Mouse (Mus musculus): Measurements from ENCODE around the gene Ralgapa2.

Gene Ralgapa2

DNA sequence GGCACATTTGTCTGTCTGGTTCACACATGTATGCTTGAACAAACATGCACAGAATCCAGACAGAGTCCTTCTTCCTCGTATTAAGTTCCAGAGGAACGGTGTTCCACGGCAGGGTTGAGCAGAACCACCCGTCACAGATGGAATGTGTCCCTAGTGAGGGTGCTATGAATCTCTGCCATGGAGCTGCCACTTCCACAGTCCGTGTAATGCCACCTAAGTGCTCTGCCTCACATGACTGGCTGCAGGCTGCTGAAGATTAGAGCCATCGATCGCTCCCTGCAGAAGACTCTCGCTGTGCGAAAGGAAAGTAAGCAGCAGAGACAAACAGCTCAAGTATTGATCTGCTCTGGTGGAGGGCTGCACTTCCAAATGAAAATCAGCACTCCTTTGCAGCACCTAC, 218.6 kb downstream of the Ralgapa2 start:
- DNase-seq = no peak

DNA sequence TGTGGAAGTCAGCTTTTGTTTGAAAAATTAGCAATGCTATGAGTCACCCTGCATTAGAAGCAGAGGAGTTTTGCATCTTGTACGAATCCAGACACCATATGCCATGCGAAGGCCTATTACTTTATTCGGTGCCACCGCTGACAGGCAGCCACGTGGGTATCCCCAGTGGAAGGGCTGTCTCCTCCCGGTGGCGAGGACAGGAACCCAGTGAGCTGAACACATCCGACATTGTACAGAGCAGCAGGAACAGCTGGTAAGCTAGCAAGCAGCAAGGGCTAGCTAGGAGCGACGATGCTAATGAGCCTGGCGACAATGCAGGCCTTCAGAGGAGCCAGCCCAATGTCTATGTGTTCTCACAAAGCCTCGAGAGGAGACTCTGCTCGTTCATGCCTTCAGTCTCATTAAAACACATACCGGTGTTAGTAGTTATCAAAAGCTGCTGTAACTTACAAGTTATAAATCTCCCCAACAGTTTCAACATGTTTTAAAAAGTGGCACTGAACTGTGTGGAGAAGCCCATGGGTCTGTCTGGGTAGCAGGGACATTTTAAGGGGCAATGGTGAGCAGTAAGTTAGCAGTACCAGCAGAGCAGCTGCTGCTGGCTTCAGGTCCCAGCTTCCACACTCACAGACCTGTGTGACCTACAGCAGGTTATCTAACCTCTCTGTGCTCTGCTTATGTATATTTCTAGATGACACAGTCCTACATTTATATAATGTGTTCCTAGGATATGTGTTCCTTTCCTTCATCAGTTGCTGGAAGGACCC, 221.1 kb downstream of the Ralgapa2 start:
- DNase-seq = no peak

- no peak for DNase-seq
Observed at GRCm38 (mm10) chr2:146290366-146290765, 221.8 kb downstream of the Ralgapa2 start.

GRCm38 (mm10) chr2:146289394-146289793, 222.8 kb downstream of the Ralgapa2 start:
- no peak for DNase-seq

- DNase-seq = no peak
Observed at GRCm38 (mm10) chr2:146288326-146288725, 223.8 kb downstream of the Ralgapa2 start.

DNA sequence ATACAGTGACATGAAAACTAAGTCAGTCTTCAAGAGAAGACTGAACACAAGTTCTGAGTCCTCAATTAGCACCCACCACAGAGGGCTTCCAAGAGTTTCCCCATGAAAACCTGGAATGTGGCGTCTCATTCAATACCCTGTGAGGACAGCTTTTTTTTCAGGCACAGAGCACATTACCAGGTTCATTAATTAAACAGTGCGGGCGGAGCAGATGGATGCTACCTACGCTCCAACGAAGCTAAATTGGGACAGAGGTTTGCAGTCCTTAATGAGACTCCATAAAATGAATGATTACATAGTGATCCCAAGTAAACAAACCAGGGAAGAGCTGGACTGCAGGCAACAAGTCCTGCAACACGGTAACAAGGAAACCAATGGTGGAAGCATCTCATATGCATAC, 224.6 kb downstream of the Ralgapa2 start:
- DNase-seq = no peak

GRCm38 (mm10) chr2:146281346-146281745, 230.8 kb downstream of the Ralgapa2 start:
- DNase-seq = no peak

DNA sequence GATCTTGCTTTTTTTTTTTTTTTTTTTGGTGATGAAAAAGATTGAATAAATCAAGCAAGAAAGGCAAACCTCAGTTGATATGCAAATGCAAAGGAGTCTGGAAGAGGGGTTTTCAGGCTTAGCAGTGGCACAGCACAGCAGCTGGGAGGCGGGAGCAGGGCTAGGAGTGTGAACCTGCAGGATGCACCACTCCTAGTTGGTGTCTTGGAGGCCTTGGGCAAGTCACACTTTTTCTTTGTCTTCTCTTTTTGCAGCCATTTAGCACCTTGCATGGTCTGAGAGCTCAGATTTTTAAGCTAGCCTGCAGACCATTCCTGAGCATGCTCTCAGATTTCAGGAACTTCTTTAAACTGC, 231.2 kb downstream of the Ralgapa2 start:
- no peak for DNase-seq

DNA sequence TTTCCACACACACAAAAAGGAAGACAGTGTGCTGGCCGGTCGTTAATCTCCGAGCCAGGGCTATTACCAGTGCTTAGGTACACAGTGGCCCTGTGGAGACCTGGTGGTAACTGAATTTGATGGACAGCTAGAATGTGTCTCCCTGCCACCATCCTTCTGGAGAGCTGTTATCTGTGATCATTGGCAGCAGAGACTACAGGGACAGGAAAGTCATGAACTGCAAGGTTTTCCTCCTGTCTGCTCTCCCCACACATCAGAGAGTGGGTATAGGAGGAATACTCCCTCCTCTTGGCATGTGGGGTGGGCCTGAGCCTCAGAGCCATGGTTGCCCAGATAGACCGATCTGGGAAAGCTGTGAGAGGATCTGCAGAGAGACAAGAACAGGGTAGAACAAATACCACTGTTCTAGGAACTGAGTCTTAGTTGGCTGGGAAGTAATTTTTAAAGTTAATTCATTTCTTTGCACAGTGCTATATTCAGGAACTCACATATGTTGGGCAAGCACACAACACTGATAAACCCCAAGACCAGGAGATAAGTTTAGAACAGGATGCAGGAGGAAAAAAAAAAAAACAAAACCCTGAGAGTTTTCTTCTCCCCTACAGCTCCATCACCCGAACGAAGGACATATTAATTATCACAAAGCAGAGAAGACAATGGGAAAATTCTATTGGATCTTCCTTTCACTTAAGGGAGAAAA, 231.8 kb downstream of the Ralgapa2 start:
- no peak for DNase-seq

DNA sequence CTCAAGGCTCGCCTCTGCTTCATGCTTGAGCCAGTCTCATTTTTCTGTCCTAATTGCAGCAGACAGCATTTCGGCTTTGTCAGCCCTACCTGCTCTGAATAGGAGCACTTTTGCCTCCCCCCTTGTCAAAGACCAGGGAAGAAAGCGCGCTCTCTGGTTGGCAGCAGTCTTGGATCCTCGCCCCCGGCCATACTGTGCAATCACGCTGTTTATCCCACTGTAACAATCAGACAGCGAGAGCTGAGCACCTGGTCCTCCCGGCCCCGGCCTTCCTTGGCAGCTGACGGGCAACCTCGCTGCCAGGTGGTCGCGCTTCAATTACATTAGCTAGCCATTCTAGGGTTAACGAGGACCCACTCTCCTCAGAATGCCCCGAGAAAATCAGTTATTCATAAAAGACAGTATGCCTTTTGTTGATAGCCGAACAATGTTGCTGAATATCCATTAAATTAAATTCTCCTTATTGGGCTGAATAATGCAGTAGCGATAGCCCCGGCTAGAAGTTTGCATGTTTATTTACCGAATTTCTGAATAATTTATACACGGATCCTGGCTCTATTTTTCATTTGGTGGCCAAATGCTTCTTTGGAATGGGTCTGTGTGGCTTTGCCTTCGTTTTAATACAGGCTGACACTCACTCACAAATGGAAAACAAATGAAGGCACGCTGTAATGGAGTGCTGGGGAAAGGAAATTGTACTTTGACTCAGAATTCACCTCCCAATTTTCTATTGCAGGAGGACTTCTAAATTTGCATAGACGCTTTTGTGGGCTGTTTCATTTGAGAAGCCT, 232.5 kb downstream of the Ralgapa2 start:
- DNase-seq = no peak

GRCm38 (mm10) chr2:146278381-146278780, 233.8 kb downstream of the Ralgapa2 start:
- DNase-seq = no peak

DNA sequence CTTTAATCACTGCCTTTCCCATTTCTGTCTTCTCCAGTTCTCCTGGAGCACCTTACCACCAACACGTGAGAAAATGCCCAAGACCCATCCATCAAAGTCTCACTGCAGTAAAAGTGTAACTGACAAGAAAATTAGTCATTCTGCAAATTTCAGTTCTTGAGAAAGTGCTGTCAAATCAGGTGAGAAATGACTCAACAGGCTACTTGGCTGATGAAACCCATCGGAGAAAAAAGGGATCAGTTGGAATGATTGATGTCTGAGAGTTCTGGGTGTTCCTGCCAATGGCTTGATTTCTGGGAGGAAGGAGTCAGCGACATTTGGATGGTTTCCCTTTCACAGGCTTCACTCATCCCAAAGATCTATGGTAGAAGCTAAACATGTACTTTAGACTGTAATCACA, 245.6 kb downstream of the Ralgapa2 start:
- DNase-seq = no peak

- DNase-seq = no peak
Observed at GRCm38 (mm10) chr2:146265045-146265444, 247.1 kb downstream of the Ralgapa2 start.

- DNase-seq = no peak
Observed at GRCm38 (mm10) chr2:146262966-146263365, 249.2 kb downstream of the Ralgapa2 start.

GRCm38 (mm10) chr2:146262215-146262614, 249.9 kb downstream of the Ralgapa2 start:
- DNase-seq = no peak

- no peak for DNase-seq
Observed at GRCm38 (mm10) chr2:146261146-146261545, 251.0 kb downstream of the Ralgapa2 start.

- no peak for DNase-seq
Observed at GRCm38 (mm10) chr2:146259787-146260560, 252.2 kb downstream of the Ralgapa2 start.

GRCm38 (mm10) chr2:146258736-146259469, 253.2 kb downstream of the Ralgapa2 start:
- DNase-seq = no peak

DNA sequence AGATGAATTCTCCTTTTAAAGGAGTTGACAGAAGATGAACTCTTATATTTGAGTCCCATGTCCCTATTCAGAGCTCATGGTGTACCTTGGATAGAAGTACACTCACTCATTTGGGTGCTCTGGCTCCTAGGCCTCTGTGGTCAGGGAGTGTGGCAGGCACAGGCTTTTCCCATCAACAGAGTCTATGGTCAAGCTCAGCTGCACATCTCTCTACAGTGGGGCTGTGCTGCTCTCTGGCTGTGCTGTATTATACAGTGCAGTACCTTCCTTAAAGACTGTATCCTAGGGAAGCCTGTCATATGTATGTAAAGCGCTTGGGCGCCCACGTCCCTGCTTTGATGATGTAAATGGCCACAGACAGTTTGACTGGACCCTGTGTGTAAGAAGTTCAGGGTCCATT, 254.5 kb downstream of the Ralgapa2 start:
- DNase-seq = no peak

- DNase-seq = no peak
Observed at GRCm38 (mm10) chr2:146257037-146257436, 255.1 kb downstream of the Ralgapa2 start.

DNA sequence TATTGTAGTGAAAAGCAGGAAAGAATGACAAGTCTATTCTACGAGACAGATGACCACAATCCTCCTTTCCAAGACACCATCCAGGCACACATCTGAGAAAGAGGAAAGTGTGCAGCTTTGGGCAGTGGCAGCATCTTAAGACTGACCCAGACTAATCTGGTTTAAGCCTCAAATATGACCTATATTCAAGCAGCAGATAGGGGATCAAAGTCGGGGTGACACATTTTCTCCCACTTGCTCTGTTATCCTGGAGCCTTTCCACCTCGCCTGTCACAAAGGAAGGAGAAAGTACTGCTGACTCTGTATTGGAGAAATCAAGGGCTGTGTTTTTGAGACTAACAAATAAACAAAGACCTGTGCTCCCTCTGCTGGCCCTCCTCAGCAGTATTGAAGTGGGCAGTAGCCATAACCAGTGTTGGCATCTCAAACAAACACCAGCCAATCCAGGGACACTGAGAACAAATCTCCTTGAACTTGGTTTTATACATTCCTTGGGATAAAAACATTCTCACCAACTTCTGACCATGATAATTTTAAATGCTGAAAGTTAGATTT, 255.7 kb downstream of the Ralgapa2 start:
- DNase-seq = no peak

GRCm38 (mm10) chr2:146255636-146256035, 256.5 kb downstream of the Ralgapa2 start:
- no peak for DNase-seq
